Mouse (Mus musculus) right cerebral cortex, adult 2 months (tissue): ENCODE data around the gene Tmtc1.

Source experiments
- DNase-seq, 2 experiments: peaks; one replicate each; pipeline ENCODE4 v3.0.0; 2021 to 2022; ENCODE audit warnings: low spot score in 2 of 2

Tmtc1 gene

DNA sequence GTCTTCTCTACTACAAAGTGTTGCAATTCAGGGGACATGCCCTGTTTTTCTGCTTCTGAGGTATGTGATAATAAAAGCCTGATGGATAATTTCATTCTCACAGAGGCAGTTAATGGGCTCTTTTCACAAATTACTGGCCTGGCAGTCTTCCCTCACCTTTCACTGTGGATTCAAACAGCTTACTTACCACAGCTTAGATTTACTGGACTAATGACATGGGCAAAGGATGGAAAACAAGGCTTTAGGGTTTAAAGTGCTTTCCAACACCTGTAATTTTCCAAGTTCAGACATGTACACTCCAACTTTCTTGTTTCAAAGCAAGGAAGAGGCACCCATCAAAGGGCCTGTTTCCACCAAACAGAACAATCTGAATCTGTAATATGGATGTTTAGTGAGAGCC lies 129.1 kb downstream of the Tmtc1 start:
- no peak for DNase-seq

DNA sequence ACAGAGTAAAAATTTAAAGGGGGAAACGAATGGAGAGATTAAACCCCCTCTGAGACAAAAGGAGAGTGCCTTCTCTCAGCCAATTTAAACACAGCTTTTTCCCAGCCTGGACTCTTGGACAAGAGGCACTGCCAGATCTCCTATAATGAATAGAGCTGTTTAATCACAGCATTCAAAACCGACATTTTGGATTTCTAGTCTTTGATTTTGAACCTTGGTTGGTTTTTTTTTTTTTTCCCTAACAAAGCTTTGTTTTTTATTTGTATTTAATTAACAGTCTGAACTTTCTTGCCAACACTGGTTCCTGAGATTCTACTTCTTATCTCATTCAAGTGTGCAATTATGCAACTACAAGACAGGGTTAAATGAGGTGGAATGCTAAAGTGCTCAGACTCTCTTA lies 133.2 kb downstream of the Tmtc1 start:
- no peak for DNase-seq

DNA sequence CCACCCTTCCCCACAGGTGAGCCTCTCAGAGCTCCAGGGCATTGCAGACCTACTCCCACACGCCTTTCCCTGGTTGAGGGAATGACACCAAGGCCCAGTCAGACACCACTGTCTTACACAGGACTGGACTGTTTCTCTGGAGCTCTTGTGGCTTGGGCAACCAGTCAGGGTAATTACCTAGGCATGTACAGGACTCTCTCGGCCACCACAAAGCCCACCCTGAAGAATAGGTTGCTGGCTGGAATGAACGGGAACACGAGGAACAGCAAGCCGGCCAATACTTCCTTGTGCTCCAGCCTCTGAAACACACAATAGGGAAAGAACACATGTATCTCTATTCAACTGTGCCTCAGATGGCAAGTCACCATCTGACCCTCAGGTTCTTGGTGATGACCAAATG lies 138.4 kb downstream of the Tmtc1 start:
- DNase-seq = no peak

DNA sequence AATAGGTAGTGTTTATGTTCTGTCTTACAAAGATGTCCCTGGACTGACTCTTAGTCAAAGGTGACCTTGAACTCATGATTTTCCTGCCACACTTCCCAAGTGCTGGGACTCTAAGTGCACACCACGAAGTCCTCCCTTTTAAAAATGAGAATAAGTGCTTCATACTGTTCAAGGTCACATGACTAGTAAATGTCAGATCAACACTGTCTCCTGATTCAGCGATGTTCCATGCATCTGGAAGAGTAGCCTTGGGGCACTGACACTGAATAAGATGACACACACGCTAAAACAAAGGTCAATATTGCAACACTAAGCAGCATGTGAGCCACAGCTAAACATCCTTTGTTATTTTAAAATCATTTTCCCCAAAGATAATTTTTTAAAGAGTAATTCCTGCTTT lies 139.0 kb downstream of the Tmtc1 start:
- no peak for DNase-seq

DNA sequence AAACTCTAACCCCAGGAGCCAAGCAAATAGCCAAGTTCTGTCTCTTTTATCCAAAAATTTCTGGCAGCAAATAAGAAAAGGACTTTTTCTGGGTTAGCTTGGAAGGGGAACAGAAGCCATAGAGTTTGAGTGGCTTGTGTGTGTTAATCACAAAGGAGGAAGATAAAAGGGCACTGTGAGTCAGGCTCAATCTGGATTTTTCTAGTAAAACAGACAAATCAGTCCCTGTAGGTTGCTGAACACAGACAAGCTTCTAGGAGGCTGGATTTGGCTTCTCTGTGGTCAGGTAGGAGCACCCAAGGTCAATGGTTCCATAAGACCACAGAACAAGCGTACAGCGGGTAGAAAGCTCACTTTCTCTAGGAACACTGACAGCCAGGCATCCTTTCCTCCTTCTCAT lies 141.9 kb downstream of the Tmtc1 start:
- DNase-seq = no peak

DNA sequence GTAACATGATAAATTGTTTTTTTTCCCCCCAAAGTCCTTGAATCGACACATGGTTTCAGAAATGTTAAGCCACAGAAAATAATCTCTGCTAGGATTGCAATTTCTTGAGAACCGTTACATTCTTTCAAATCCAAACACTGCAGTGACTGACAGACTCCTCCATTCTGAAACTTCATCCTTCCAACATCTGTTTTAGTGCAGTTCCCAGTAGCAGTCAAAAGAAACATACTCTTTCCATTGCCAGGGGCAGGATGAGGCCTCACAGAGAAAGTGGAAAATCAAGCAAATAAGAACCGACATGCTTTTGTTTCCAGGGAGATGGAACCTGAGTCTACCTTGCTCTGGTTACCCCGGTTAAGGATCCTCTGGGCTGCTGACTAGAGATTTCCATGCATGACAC lies 147.1 kb downstream of the Tmtc1 start:
- DNase-seq = no peak

DNA sequence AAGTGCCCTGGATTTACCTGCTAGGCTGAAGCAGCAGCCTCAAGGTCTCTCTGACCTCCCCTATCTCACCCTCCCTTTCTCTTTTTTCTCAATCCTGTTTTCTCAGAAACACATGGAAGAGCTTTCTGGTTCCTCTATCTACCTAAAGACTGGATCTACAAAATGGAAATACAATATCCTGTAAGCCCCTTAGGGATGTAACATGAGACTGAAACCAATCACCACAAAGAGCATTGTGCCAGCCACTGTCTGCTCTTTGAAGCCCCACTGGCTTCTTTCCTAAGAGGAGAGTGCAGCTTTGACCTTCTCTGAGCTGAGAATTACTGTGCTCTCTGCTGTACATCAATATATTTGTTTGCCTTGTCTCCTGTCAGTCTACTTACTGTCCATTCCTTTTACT lies 147.8 kb downstream of the Tmtc1 start:
- no peak for DNase-seq

DNA sequence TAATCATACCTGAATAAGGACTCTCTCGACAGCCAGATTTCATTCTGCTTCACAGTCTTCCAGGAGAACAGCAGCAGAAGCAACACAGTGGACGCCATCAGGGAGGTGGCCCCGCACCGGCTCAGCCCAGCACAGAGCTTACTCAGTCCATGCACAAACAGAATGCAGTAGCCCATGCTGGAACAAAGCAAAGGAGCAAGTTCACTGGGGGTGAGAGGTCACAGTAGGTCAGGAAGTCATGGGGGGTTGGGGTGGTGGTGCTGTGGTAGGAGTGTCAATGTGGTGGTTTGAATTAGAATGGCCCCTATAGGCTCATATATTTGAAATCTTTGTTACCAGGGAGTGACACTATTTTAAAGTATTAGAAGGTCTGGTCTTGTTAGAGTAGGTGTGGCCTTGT lies 149.7 kb downstream of the Tmtc1 start:
- no peak for DNase-seq

DNA sequence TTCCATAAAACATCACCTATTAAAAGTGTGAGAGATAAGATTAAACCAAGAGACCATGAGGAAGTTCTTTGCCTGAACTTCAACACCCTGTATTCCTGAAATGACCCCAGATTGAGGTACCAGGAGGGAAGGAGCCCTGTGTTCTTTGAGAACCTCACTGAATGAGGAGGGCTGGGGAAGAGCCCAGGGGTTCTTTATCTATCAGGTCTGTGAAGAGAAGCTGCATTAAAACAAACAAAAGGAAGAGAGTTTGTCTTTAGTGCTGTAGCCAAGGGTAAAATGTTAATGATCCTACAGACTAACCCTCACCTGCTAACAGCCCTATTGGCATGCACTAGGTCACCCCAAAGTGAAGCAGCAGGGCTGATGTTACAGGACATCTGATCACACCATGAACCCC lies 153.3 kb downstream of the Tmtc1 start:
- DNase-seq = no peak

DNA sequence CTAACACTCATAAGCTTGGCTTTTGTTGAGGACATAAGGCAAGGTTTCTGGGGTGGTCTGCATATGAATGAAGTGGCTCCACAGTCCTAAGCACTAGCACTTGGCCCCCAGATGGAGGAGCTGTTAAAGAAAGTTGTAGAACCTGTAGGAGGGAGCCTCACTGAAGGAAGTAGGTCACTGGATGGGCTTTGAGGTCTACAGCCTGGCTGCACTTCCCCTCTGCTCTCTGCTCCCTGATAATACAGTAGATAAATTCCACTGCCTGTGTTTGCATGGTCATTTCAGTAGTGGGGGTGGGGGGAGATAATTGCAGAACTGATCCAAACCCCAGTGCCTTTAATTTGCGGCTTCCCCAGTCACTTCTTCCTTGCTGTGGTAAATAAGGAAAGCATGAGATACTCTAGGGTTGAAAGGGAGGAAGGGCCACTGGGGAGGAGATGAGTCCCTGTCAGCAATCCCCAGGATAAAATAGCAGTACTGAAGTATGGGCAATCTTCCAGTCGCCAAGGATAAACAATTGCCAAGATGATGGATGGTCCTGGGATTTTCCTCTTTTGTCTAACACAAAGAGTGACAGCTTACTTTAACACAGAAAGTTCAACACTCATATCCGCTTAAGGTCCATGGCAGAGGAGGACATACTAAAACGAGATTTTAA lies 160.8 kb downstream of the Tmtc1 start:
- no peak for DNase-seq

DNA sequence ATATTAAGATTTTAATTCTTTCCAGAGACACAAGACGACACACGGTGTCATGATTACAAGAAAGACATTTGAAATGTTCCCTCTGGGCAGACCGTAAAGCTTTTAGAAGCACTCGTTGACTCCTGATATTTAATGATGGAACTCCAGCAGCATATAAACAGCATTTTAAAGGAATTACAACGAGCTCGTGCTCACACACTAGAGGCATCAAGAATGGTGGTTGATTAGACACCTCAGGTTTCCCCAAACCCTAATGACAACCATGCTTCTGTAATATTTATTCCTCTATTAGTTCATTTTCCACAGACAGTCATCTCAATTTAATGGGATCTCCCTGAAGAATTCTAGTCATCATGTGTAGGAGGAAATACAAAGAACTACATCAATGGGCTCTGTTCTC lies 164.9 kb downstream of the Tmtc1 start:
- no peak for DNase-seq

DNA sequence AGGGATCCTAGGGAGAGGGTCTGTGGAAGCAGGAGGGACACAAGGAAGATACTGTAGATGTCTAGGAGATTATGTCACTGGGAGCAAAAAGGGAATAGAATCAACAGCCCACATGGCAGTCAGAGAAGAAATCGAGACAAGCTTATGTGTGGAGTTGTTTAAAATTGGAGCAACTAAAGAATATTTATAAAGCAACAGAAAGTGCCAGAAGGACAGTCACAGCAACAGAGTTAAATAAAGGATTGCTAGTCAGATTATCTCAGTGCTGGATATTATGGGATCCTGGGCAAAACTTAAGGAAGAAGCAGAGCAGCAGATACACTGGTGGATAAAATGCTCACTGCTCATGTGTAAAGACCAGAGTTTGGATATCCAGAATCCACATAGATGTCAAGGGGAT lies 167.8 kb downstream of the Tmtc1 start:
- no peak for DNase-seq

DNA sequence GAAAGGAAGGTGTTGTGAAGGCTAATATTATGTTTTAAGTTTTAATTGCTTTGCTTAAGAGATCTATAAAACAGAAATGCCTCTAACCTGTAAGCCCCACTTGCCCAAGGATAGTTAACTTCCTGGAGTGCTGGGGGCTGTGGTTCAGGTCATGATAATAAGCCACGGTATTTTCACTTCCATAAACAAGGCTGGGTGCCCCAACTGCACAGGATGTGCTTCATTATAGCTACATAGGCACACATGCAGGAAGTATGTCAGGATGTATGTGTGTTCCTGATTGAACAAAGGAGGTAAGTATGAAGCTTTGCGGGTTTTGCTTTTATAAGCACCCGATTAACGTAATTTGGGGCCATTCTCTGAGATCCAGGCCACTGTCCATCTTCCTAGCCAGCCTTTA lies 169.1 kb downstream of the Tmtc1 start:
- no peak for DNase-seq

DNA sequence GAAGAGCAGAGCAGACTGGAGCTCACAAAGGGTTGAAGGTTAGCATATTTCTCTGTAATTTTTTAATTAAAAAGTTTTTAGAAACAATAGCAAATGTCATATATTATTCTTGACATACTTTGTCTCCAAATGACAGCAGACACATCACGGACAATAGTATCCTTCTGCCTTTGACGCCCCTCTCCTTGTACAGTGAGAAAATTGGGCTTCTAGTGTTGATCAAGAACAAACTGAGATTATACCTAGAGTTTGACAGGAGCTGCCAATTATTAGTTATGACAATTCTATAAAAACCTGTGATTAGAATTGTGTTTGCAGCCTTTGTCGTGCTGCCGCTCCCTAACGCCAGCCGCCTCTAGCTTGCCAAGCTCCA lies 183.5 kb downstream of the Tmtc1 start:
- no peak for DNase-seq

DNA sequence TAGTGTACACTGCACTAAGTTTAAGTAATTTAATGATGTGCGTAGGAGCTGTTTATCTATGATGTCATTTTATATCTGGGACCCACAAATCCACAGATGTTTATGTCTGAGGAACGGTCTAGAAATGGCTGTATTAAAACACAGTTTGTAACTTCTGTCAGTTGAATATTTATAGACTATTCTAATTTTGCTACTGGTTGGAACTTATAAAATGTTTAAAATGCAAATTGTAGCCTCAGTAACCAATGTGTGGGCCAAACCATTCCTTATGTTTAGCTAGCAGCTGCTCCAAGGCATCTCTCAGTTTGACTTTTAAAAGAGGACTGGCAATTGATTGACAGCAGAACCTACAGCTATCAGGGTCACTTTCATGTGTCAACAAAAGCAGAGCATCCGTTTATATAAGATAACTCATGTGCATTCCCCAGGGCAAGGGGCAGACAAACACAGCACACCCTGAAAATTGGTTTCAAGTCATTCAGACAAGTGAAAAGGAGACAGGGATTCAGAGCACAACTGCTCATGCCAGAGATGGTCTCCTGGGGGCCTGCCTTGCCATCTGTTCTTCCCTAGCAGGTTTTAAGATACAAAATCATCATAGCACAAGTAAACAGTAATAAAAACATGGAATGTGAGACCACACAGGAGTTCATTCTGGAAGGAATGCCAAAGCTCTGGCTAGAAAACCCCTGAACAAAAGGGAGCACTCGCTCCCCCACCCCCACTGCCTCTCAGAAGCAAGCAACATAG lies 184.0 kb downstream of the Tmtc1 start:
- DNase-seq = peak in 1 of 2 experiments; percentile 40

DNA sequence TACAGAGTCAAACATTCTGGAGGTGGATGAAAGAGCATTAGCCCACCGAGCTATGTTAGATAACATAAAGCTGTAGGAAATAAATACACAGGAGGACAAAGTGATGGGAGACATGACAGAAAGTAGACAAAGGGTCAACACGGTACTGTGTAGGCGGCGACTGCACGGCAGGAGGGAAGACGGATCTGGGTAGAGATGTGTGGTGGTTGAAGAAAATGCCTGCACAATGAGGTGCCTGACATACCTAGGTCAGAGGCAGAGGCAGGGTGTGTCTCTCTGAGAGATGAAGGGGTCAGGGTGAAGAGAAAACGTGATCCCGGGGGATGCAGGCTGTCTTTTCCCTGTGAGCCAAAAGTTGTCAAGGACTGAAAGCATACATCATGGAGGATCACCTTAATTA lies 185.1 kb downstream of the Tmtc1 start:
- no peak for DNase-seq

DNA sequence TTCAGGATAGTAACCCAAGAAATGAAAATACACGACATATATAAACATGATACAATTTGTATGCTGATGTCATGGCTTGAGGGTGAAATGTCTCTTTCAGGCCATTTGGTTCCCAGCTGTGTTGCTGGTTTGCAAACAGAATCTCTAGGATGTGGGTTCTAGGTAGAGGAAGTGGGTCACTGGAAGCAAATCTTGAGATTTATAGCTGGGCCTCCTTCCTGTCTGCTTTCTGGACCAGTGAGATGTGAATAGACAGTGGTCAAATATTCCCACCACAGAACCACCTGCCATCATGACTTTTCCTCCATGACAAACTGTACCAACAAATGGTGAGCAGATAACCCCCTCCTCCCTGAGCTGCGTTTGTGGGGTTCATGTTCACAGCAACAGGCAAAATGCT lies 186.4 kb downstream of the Tmtc1 start:
- no peak for DNase-seq

DNA sequence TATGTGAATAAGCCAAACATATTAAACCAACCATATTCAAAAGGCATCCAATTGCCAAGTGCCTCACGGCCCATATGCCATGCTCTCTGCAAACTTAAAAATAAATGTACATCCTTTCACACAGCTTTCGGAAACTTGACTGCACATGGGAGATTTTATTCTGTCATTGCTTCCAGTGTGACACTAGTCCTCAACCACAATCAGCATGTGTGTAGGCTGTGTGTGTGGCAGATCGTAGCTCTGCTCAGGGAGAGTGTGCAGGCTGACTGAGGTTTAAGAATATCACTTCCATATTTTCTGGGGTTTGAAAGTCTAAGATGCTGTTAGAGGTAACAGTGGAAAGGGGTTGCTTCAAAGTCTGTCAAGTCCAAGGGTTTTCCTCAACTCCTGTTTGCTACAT lies 188.1 kb downstream of the Tmtc1 start:
- no peak for DNase-seq

DNA sequence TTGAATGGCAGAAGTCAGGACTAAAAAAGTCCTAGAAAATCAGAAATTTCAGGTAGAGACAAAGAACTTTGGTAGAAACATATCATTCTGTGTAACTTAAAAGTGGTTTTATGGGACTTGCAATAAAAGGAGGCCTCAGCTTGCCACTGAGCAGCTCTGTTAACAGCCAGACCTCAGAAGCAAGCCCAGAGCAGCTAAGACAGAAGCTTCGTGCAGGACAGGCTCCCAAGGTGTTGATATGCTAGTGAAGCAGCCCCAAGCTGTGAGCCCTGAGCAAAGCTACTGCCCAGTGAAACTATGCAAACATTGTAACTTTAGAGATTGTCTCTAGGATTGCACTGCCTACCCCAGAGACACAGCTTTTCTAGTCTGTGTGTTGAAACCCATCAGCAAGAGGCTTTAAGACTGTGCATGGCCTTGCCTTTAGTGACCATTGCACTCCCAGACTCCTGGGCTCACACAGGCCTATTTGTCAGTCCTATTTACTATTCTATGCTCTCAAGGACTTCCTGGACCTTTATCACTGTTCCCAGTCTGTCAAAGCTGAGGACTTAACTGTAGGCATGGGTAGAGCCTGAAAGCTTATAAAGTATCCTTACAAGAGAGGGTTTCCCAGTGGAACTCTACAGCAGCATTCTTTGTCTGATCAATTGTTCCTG lies 188.7 kb downstream of the Tmtc1 start:
- no peak for DNase-seq

DNA sequence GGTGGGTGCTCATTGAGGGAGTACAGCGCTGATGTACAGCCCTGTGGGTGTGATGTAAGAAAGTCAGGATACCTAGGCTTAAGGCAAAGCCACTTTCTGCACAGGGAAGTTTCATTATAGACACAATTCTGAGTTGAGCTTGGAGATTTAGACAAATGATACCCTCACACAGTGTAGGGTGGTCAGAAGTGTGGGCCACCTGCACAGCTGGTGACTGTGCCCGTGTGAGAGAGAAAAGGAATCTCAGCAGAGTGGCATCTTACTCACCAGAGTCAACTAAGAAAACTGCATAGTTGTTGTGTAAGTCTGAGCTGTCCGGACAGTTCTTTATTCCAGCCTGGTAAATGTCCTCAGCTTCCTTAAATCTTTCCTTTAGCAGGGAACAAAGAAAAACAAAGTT lies 195.0 kb downstream of the Tmtc1 start:
- DNase-seq = no peak

DNA sequence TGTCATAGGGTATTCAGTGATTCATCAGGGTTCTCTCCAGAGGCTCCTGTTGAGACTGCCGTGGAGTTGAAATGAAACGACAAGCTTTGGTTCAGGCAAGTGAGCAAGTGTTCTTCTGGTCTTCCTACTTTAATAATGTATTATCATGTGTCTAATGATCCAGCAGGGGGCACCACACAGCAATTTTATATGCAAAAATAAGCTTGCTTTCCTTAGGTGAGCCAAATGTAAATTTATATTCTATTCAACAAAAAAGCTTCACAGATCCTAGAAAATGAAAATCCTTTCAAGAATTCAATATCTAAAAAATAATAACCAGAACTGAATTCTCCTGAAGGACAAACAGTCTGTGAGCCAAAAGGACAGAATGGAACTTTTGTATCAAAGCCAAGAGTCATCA lies 195.6 kb downstream of the Tmtc1 start:
- DNase-seq = peak; percentile 68 to 69

DNA sequence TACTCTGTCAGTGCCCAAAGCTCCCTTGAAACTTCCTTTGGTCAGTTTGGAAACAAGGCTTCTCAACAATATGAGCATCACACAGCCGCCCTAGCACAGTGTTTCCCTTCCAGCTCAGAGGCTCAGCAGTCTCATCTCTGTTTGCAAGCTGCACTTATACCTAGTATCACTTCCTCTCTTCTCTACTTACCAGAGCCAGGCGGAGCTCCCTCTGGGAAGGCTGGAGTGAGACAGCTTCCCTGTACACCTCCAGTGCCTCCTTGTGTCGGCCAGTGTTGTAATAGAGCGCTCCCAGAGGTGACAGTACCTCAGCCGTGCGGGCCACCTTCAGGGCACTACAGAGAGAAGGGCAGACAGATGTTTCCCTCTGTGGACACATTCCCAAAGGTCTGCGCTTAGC lies 197.6 kb downstream of the Tmtc1 start:
- DNase-seq = no peak

DNA sequence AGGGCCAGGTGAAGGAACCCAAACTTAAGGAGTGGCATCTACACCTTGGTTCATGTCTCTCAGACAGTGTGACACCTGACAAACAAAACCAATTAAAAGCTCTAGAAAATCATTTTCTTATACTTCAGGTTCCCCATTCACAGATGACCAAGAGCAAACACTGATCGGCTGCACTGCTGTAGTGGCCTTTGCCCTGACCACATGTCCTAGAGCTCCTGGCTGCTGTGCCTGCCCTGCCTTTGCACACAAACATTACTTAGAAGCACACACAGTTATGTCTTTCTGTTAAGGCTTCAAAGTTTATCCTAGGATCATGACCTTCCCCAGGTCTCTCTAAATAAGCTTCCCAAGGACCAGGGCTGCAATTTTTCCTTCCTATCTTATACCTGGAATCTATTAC lies 199.4 kb downstream of the Tmtc1 start:
- no peak for DNase-seq
